Mouse (Mus musculus): Measurements from ENCODE around the gene Fetub. TPM values are rescaled to one million over a fixed set of nuclear protein-coding genes. Genes with fewer than 3 reads are reported as not detected.

Gene Fetub
- 5.4 TPM for polyA plus RNA-seq (2014; fragmentation: Illumina TruSeq; extraction: RNeasy Lipid Tissue Mini Kit (QIAGEN cat#74804); ENCODE audit: insufficient read depth, low read depth, low replicate concordance)

GRCm38 (mm10) chr16:22918034-22918433, at the start of gene Fetub:
Fetub (plus strand) TSS chr16:22918334.

DNA sequence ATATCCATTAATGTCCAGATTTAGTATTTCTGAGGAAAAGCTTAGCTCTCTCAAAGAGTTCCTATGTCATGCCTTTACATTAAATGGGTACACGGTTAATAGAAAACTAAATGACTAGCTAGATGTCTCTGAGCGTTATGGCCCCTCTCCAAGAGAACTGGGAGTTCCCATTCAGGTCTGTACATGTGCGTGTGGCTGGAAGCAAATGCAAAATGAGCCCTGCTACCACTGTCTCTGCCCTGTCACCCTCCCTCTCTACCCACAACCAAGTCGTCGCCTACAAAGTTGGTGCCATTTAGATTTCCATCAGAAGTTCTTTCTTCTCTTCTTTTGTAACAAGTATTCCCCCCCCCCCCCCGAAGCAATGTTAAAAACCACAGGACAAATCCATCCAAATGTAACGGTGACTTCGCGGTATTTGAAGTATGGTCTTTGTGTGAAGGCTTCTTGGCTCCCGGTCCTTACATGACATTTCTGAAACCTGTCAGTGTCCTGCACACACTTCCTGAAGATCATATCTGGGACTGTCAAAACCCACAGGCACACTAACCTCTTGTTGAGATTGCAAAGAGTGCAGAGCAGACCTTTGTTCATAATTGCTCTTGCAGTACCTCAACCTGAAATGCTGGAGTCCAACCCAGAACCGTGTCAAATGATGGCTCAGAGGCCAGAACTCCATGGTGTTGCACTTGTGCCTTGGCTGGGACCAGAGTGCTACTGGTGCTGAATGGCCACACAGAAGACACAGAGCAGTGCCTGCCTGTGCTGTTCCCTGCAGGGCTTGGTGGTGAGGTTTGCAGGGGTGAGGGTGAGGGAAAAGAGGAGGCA, 27.2 kb upstream of the Fetub start, which contains the start of gene Ahsg:
Ahsg (plus strand) TSS at position 595 of the 828 bp plus-strand sequence.

GRCm38 (mm10) chr16:22950840-22951395, 32.8 kb downstream of the Fetub start, which contains the start of gene Hrg:
Hrg (plus strand) TSS chr16:22951072.

Other genes starting within 250 kb of the Fetub start
- not detected for gene Crygs, start 106.8 kb upstream of the Fetub start, polyA plus RNA-seq (2014; fragmentation: Illumina TruSeq; extraction: RNeasy Lipid Tissue Mini Kit (QIAGEN cat#74804); ENCODE audit: insufficient read depth, low read depth, low replicate concordance)
- gene Tbccd1, start 60.7 kb upstream of the Fetub start, polyA plus RNA-seq (2014; fragmentation: Illumina TruSeq; extraction: RNeasy Lipid Tissue Mini Kit (QIAGEN cat#74804); ENCODE audit: insufficient read depth, low read depth, low replicate concordance) = 7.0 TPM
- gene Dnajb11, start 60.5 kb upstream of the Fetub start, polyA plus RNA-seq (2014; fragmentation: Illumina TruSeq; extraction: RNeasy Lipid Tissue Mini Kit (QIAGEN cat#74804); ENCODE audit: insufficient read depth, low read depth, low replicate concordance) = 54.6 TPM
- 1.4 TPM for gene Ahsg, start 27.1 kb upstream of the Fetub start, polyA plus RNA-seq (2014; fragmentation: Illumina TruSeq; extraction: RNeasy Lipid Tissue Mini Kit (QIAGEN cat#74804); ENCODE audit: insufficient read depth, low read depth, low replicate concordance)
- gene Hrg, start 32.7 kb downstream of the Fetub start, polyA plus RNA-seq (2014; fragmentation: Illumina TruSeq; extraction: RNeasy Lipid Tissue Mini Kit (QIAGEN cat#74804); ENCODE audit: insufficient read depth, low read depth, low replicate concordance) = not detected
- gene Kng2, start 111.1 kb downstream of the Fetub start, polyA plus RNA-seq (2014; fragmentation: Illumina TruSeq; extraction: RNeasy Lipid Tissue Mini Kit (QIAGEN cat#74804); ENCODE audit: insufficient read depth, low read depth, low replicate concordance) = 0.44 TPM
- gene Kng1, start 139.5 kb downstream of the Fetub start, polyA plus RNA-seq (2014; fragmentation: Illumina TruSeq; extraction: RNeasy Lipid Tissue Mini Kit (QIAGEN cat#74804); ENCODE audit: insufficient read depth, low read depth, low replicate concordance) = not detected
- 435 TPM for gene Eif4a2, start 189.1 kb downstream of the Fetub start, polyA plus RNA-seq (2014; fragmentation: Illumina TruSeq; extraction: RNeasy Lipid Tissue Mini Kit (QIAGEN cat#74804); ENCODE audit: insufficient read depth, low read depth, low replicate concordance)
- 9.5 TPM for gene Rfc4, start 209.4 kb downstream of the Fetub start, polyA plus RNA-seq (2014; fragmentation: Illumina TruSeq; extraction: RNeasy Lipid Tissue Mini Kit (QIAGEN cat#74804); ENCODE audit: insufficient read depth, low read depth, low replicate concordance)
- 96.8 TPM for gene Adipoq, start 228.2 kb downstream of the Fetub start, polyA plus RNA-seq (2014; fragmentation: Illumina TruSeq; extraction: RNeasy Lipid Tissue Mini Kit (QIAGEN cat#74804); ENCODE audit: insufficient read depth, low read depth, low replicate concordance)

Measured in lung, adult 10 weeks (tissue).